Mouse (Mus musculus): ENCODE measurements around the gene Tlr7.
"Not testable (repeated sequence)": the region's sequence is repeated elsewhere in the genome, so short reads cannot be mapped to it uniquely, and the experiment has no call there.

The Tlr7 gene

GRCm38 (mm10) chrX:167330399-167330798 is at the start of gene Tlr7:
TSS of gene Tlr7 (minus strand) at chrX:167330558.
- no peak for DNase-seq

GRCm38 (mm10) chrX:167380073-167380472 is 49.7 kb upstream of the Tlr7 start:
- DNase-seq: no peak

GRCm38 (mm10) chrX:167361231-167361630 is 30.9 kb upstream of the Tlr7 start:
- DNase-seq: not testable (repeated sequence)

- DNase-seq: no peak
Observed at GRCm38 (mm10) chrX:167359704-167360103, 29.3 kb upstream of the Tlr7 start.

GRCm38 (mm10) chrX:167357415-167357814 is 27.1 kb upstream of the Tlr7 start:
- peak; percentile 7 to 14 for DNase-seq

GRCm38 (mm10) chrX:167355965-167356364 is 25.6 kb upstream of the Tlr7 start:
- DNase-seq: no peak

GRCm38 (mm10) chrX:167353617-167354016 is 23.3 kb upstream of the Tlr7 start:
- DNase-seq: no peak

- no peak for DNase-seq
Observed at GRCm38 (mm10) chrX:167346440-167346839, 16.1 kb upstream of the Tlr7 start.

- DNase-seq: no peak
Observed at GRCm38 (mm10) chrX:167344356-167344755, 14.0 kb upstream of the Tlr7 start.

- no peak for DNase-seq
Observed at GRCm38 (mm10) chrX:167341811-167342210, 11.5 kb upstream of the Tlr7 start.

GRCm38 (mm10) chrX:167340190-167340589 is 9.8 kb upstream of the Tlr7 start:
- no peak for DNase-seq

GRCm38 (mm10) chrX:167337990-167338389 is 7.6 kb upstream of the Tlr7 start:
- no peak for DNase-seq

- no peak for DNase-seq
Observed at GRCm38 (mm10) chrX:167334571-167334970, 4.2 kb upstream of the Tlr7 start.

- no peak for DNase-seq
Observed at GRCm38 (mm10) chrX:167332607-167333006, 2.2 kb upstream of the Tlr7 start.

- no peak for DNase-seq
Observed at GRCm38 (mm10) chrX:167330993-167331392, 635 bp upstream of the Tlr7 start.

- no peak for DNase-seq
Observed at GRCm38 (mm10) chrX:167329620-167330019, 738 bp downstream of the Tlr7 start.

GRCm38 (mm10) chrX:167329098-167329497 is 1.3 kb downstream of the Tlr7 start:
- peak; percentile 8 to 20 for DNase-seq

GRCm38 (mm10) chrX:167328519-167328918 is 1.8 kb downstream of the Tlr7 start:
- no peak for DNase-seq

- no peak for DNase-seq
Observed at GRCm38 (mm10) chrX:167323742-167324141, 6.6 kb downstream of the Tlr7 start.

- DNase-seq: no peak
Observed at GRCm38 (mm10) chrX:167321233-167321806, 9.0 kb downstream of the Tlr7 start.

GRCm38 (mm10) chrX:167318819-167319396 is 11.4 kb downstream of the Tlr7 start:
- DNase-seq: no peak

GRCm38 (mm10) chrX:167315766-167316165 is 14.6 kb downstream of the Tlr7 start:
- DNase-seq: no peak

- DNase-seq: no peak
Observed at GRCm38 (mm10) chrX:167315093-167315726, 15.1 kb downstream of the Tlr7 start.

- not testable (repeated sequence) for DNase-seq
Observed at GRCm38 (mm10) chrX:167302061-167302460, 28.3 kb downstream of the Tlr7 start.

Data from cerebellum, postnatal 14 days (tissue).